In the genomic region with DNA sequence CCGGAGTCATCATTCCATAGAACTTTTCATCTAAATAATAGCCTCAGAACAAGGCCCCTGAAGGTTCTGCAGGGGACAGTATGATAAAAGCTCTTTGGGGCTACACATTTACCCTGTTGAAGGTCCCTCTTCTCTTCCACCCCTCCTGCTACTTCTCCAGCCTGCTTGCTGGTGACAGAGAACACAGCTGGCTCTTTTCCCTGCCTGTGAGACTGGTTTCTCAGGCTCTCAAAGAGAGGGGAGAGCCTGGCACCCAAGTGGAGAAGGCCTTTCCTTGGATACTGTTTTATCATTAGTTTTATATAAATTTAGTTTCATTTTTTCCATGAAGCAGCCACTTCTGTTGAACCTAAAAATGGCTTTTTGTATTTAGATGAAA, we compare ENCODE assay signal across 10 mouse cellular contexts. TPM values are rescaled to one million over a fixed set of nuclear protein-coding genes. Genes with fewer than 3 reads are reported as not detected.
DNase-seq lines count a peak whose midpoint lies in the region; ATAC-seq lines count a peak whose summit lies in the region.
"Had no signal": no experiment of that assay in that cellular context is flagged by ENCODE, and none has a peak within 500 bp of the region (broad histone marks: within the 10 kb centered on the region; RNA-seq: fewer than 3 reads in every experiment).

No protein-coding gene starts in this region.

- no peak overlapping the region for H3K4me2 ChIP-seq in embryonic facial prominence, embryonic 15.5 days (replicated peaks)
- H3K4me2 ChIP-seq in hindbrain, embryonic 14.5 days (replicated peaks) = 0 out of 2 replicates have a peak overlapping the region, but pooled peaks have one; percentile 15
- H3K4me2 ChIP-seq in neural tube, embryonic 13.5 days = no peak overlapping the region

- H3K36me3 ChIP-seq in embryonic facial prominence, embryonic 15.5 days = peaks cover 24% of the 10 kb centered on the region
- peaks cover 11% of the 10 kb centered on the region for H3K36me3 ChIP-seq in hindbrain, embryonic 14.5 days (replicated peaks; ENCODE audit: control insufficient read depth, insufficient read depth)
- H3K36me3 ChIP-seq in neural tube, embryonic 13.5 days = peaks cover 29% of the 10 kb centered on the region

- H3K9me3 ChIP-seq in embryonic facial prominence, embryonic 15.5 days (replicated peaks) = no peaks in the 10 kb centered on the region
- H3K9me3 ChIP-seq in hindbrain, embryonic 14.5 days (ENCODE audit: control insufficient read depth, low read length) = no peaks in the 10 kb centered on the region
- H3K9me3 ChIP-seq in neural tube, embryonic 13.5 days = no peaks in the 10 kb centered on the region
- H3K9me3 ChIP-seq: G1E had no signal

- ATAC-seq in embryonic facial prominence, embryonic 15.5 days (ENCODE audit: insufficient number of reproducible peaks, low FRiP score, low TSS enrichment, low read depth) = no peak
- no peak for ATAC-seq in hindbrain, embryonic 14.5 days (ENCODE audit: low FRiP score)
- no peak for ATAC-seq in neural tube, embryonic 13.5 days (ENCODE audit: low read depth)

- 67% methylated on average over 1 of the region's 1 CpGs for WGBS in embryonic facial prominence, embryonic 15.5 days
- WGBS in hindbrain, embryonic 14.5 days = 63% methylated on average over 1 of the region's 1 CpGs
- WGBS in neural tube, embryonic 13.5 days = 42% methylated on average over 1 of the region's 1 CpGs

- H3K27ac ChIP-seq in embryonic facial prominence, embryonic 15.5 days (replicated peaks) = peak overlapping the region; percentile 17; the same call in 1 of the 2 replicates
- H3K27ac ChIP-seq in hindbrain, embryonic 14.5 days = peak overlapping the region; percentile 79
- H3K27ac ChIP-seq in neural tube, embryonic 13.5 days (replicated peaks) = peak overlapping the region; percentile 83

- intact Hi-C loops in left cerebral cortex, postnatal 14 days (cut with DNase I) = loop anchor here (1.0 to 5.0 kb wide), 2 partner anchors 125 to 173 kb away; partner anchors contain the start of gene Rhob

- no peak overlapping the region for H3K4me3 ChIP-seq in embryonic facial prominence, embryonic 15.5 days (replicated peaks)
- no peak overlapping the region for H3K4me3 ChIP-seq in hindbrain, embryonic 14.5 days (replicated peaks; ENCODE audit: low read length)
- H3K4me3 ChIP-seq in neural tube, embryonic 13.5 days = no peak overlapping the region

- peaks cover 16% of the 10 kb centered on the region for H3K4me1 ChIP-seq in embryonic facial prominence, embryonic 15.5 days
- H3K4me1 ChIP-seq in hindbrain, embryonic 14.5 days (replicated peaks; ENCODE audit: control insufficient read depth, insufficient read depth, low read length) = peaks cover 14% of the 10 kb centered on the region; the same call in 1 of the 2 replicates
- peaks cover 27% of the 10 kb centered on the region for H3K4me1 ChIP-seq in neural tube, embryonic 13.5 days (replicated peaks)

- peak; percentile 36 for DNase-seq in layer of hippocampus, adult 11-12 months (ENCODE audit: low spot score)
- DNase-seq in layer of hippocampus, postnatal 36 days = no peak
- no peak for DNase-seq in hindbrain, embryonic 14.5 days (ENCODE audit: low spot score)
- no peak for DNase-seq in adrenal gland, postnatal 4 days (ENCODE audit: low spot score in 2 of 2)
- no peak for DNase-seq in left cerebral cortex, postnatal 14 days (ENCODE audit: low spot score in 2 of 2)
- DNase-seq: lung, postnatal 36 days; retina, postnatal 1 day had no signal

- H3K9ac ChIP-seq in embryonic facial prominence, embryonic 15.5 days = no peak overlapping the region
- H3K9ac ChIP-seq in hindbrain, embryonic 14.5 days = peak overlapping the region; percentile 56
- H3K9ac ChIP-seq in neural tube, embryonic 13.5 days = peak overlapping the region; percentile 66

- no peaks in the 10 kb centered on the region for H3K27me3 ChIP-seq in embryonic facial prominence, embryonic 15.5 days
- H3K27me3 ChIP-seq in hindbrain, embryonic 14.5 days (ENCODE audit: control insufficient read depth, insufficient read depth, low read length) = no peaks in the 10 kb centered on the region
- H3K27me3 ChIP-seq in neural tube, embryonic 13.5 days = no peaks in the 10 kb centered on the region

RNA-seq across cellular contexts. Expression of gene Hs1bp3, which starts 14.4 kb away (rescaled TPM):
- total RNA-seq in layer of hippocampus, postnatal 36 days (2021) = 10 to 100 TPM; 12.7 to 16.9 TPM
- polyA plus RNA-seq in embryonic facial prominence, embryonic 15.5 days (2015; fragmentation: Nextera tagmentation; extraction: Ambion mirVana) = 16.5 and 18.9 TPM in 2 replicates
- polyA plus RNA-seq in hindbrain, embryonic 14.5 days (2014; fragmentation: Nextera tagmentation; extraction: Ambion mirVana) = 5.9 and 6.2 TPM in 2 replicates
- 10.6 and 11.3 TPM in 2 replicates for polyA plus RNA-seq in neural tube, embryonic 13.5 days (2015; fragmentation: Nextera tagmentation; extraction: Ambion mirVana)
- 10 to 100 TPM; 17.0 to 18.5 TPM for total RNA-seq in adrenal gland, postnatal 4 days (2021)
- total RNA-seq in left cerebral cortex, postnatal 14 days (2021) = 10 to 100 TPM; 10.6 to 11.0 TPM

RNA-seq across cellular contexts. Expression of gene Gdf7, which starts 25.9 kb away (rescaled TPM):
- under 1 TPM in 1 of 2 experiments, not detected in 1; 0.25 TPM for total RNA-seq in layer of hippocampus, postnatal 36 days (2021)
- 0.54 and 0.85 TPM in 2 replicates for polyA plus RNA-seq in embryonic facial prominence, embryonic 15.5 days (2015; fragmentation: Nextera tagmentation; extraction: Ambion mirVana)
- polyA plus RNA-seq in hindbrain, embryonic 14.5 days (2014; fragmentation: Nextera tagmentation; extraction: Ambion mirVana) = 0.14 and 0.67 TPM in 2 replicates
- 0.43 and 0.49 TPM in 2 replicates for polyA plus RNA-seq in neural tube, embryonic 13.5 days (2015; fragmentation: Nextera tagmentation; extraction: Ambion mirVana)
- total RNA-seq in adrenal gland, postnatal 4 days (2021) = under 1 TPM in 1 of 2 experiments, not detected in 1; 0.20 TPM
- total RNA-seq in left cerebral cortex, postnatal 14 days (2021) = under 1 TPM; 0.48 to 0.63 TPM
- total RNA-seq: G1E had no signal
- polyA plus RNA-seq: G1E had no signal

Comparison
In these comparisons a context has a peak if more than half of its experiments do, and no peak if none do; other contexts are left out.
1. H3K27ac ChIP-seq: peak in every context shown above with its lines; median percentile 83 in neural tube, embryonic 13.5 days; 79 in hindbrain, embryonic 14.5 days; 17 in embryonic facial prominence, embryonic 15.5 days.